Mouse (Mus musculus): ENCODE measurements around the gene Trafd1. TPM values are rescaled to one million over a fixed set of nuclear protein-coding genes. Genes with fewer than 3 reads are reported as not detected.

Trafd1 gene
- polyA plus RNA-seq, 1 experiment from 2014 or later, result 103 TPM

DNA sequence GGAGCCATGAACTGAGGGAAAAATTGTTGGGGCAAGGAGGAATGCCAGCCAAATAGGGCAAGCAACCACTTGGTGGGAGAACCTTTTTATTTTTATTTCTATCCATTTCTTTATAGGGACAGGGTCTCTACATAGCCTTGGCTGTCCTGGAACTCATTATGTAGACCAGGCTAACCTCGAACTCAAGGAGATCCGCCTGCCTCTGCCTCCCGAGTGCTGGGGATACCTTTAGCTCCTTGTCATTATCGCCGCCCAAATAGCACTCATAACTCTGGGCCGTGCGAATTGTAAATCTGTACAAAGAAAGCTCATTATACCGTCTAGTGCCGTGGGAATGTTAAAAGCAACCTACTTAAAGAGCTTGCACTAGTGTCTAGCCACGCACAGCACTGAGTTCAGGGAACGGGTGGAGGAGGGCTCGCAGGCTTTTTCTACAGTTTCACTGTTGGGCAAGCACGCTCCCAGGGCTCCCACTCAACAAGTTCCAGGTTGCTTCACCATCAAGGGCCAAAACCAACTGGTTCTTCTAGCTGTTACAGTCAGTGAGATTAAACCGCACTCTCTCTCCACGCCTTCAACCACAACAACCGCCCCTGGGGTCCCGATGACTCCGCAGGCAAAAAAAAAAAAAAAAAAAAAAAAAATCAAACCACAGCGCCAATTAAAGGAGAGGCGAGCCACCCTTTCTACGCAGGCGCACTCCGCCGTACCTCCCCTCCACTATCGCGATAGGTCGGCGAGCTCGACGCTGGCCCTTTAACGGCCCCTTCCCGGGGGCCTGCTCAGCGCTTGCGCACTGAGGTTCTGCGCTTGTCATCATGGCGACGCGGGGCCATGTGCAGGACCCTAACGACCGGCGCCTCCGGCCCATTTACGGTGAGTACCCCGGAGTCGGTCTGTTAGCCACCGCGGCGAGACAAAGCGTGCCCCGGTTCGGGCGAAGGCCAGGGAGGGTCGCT lies 12.0 kb upstream of the Trafd1 start, which contains the start of gene Naa25:
Gene Naa25 (plus strand): TSS at position 750 of the 959 bp plus-strand sequence.
- 9% methylated on average over 53 of the region's 53 CpGs for WGBS
- H3K36me3 ChIP-seq (replicated peaks), result 0 out of 2 replicates have a peak, but pooled peaks cover 8% of the 10 kb centered on the region

DNA sequence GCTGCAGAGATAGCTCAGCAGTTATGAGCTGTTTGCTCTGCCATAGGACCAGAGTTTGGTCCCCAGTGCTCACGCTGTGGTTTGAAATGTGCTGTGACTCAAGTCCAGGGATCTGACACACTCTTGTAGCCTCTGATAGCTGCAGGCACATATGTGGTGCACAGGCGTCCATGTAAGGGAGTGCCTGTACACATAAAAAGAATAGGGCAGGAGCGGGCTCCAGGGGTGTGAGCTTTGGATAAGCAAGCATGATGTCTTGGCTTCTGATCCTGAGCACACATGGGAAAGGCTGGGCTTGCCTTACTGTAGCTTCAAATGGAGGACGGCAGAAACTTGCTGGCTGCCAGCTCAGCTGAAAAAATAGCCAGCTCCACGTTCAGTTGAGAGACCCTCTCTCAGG lies 10.2 kb upstream of the Trafd1 start:
- Histone ChIP-seq H3K27me3 (no peaks in the 10 kb centered on the region), H3K4me1 (peaks cover 17% of the 10 kb centered on the region), H3K4me2 (no peak overlapping the region), H3K36me3 (replicated peaks) (no peaks in the 10 kb centered on the region), H3K9ac (no peak overlapping the region), H3K27ac (no peak overlapping the region), H3K9me3 (no peaks in the 10 kb centered on the region), H3K4me3 (replicated peaks) (no peak overlapping the region)
- no peak for ATAC-seq (ENCODE audit: low FRiP score)
- 86% methylated on average over 5 of the region's 5 CpGs for WGBS

More for the DNA sequence above, 12.0 kb upstream of the Trafd1 start, which contains the start of gene Naa25:
- peak within 1 kb of the TSS; percentile 86 for H3K27ac ChIP-seq
- H3K27me3 ChIP-seq, result no peaks in the 10 kb centered on the region
- H3K4me2 ChIP-seq, result peak within 1 kb of the TSS; percentile 95
- ATAC-seq (ENCODE audit: low FRiP score), result peak; percentile 97
- H3K4me1 ChIP-seq, result peaks cover 17% of the 10 kb centered on the region
- H3K9me3 ChIP-seq, result no peaks in the 10 kb centered on the region
- peak within 1 kb of the TSS; percentile 98 for H3K4me3 ChIP-seq (replicated peaks)
- H3K9ac ChIP-seq, result peak within 1 kb of the TSS; percentile 92

DNA sequence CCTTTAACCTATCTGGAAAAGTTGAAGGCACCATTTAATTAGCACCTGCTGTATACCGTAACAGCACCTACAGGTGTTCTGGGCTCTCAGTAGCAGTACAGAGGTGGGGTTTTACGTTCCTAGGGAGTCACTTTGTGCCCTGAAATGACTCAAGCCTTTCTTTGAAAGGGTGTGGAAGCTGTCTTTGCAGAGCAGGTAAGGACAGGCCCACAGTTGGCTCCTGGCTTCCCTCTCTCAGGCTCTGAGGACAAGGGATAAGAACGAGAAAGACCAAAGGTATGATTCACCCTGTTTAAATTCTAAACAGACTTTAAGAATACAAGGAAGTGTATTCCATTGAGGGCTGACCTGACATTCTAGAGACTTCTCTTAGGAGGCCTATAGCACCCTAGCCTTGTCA lies 8.0 kb upstream of the Trafd1 start:
- WGBS, result 79% methylated on average over 3 of the region's 3 CpGs
- Histone ChIP-seq H3K27ac (no peak overlapping the region), H3K36me3 (replicated peaks) (no peaks in the 10 kb centered on the region), H3K27me3 (peaks cover 5% of the 10 kb centered on the region; the same call in 1 of the 2 replicates), H3K4me2 (no peak overlapping the region), H3K4me1 (peaks cover 7% of the 10 kb centered on the region), H3K9me3 (no peaks in the 10 kb centered on the region), H3K9ac (no peak overlapping the region), H3K4me3 (replicated peaks) (no peak overlapping the region)
- no peak for ATAC-seq (ENCODE audit: low FRiP score)

DNA sequence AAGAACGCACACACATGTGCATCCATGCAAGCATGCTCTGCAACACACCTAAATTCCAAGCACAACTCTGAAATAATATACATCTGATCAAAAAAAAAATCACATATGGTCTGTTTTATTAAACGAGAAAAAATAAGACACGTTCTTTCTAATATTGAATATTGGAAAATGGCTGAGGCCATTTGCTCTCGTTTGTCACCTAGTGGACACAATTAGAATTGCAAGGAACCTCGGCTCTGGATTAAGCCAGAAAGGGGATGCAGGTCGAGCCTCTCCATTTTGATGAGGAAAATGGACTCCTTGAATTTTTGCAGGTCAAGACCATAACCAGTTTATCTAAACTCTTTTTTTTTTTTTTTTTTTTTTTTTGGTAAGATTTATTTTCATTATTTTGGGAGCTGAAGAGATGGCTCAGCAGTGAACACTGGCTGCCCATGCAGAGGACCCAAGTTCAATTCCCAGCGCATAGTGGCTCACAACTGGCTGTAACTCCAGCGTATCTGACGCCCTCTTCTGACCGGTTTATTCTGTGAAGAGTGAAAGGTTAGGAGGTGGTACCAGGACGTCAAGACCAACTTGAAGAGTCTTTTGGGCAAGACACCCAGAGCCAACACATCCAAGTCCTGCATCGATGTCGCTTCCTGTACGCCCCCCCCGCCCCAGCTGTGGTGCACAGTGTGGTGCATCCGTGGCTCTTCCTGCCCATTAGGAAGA lies 7.4 kb upstream of the Trafd1 start:
- Histone ChIP-seq H3K27me3 (peaks cover 5% of the 10 kb centered on the region; the same call in 1 of the 2 replicates), H3K4me3 (replicated peaks) (no peak overlapping the region), H3K4me2 (no peak overlapping the region), H3K4me1 (peaks cover 7% of the 10 kb centered on the region), H3K9ac (no peak overlapping the region), H3K9me3 (no peaks in the 10 kb centered on the region), H3K36me3 (replicated peaks) (no peaks in the 10 kb centered on the region), H3K27ac (no peak overlapping the region)
- WGBS, result 59% methylated on average over 16 of the region's 16 CpGs
- ATAC-seq (ENCODE audit: low FRiP score), result no peak

DNA sequence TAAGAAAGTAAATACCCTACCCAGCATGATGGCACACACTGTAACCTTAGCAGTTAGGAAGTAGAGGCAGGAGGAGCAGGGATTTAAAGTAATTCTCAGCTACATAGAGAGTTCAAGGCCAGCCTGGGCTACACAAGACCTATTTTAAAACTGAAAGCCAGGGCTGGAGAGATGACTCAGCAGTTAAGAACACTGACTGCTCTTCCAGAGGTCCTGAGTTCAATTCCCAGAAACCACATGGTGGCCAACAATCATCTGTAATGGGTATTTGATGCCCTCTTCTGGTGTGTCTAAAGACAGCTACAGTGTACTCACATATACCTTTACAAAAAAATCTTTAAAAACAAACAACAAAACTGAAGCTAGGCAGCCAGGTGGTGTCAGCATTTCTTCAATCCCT lies 4.3 kb upstream of the Trafd1 start:
- Histone ChIP-seq H3K27ac (no peak overlapping the region), H3K4me2 (no peak overlapping the region), H3K9me3 (no peaks in the 10 kb centered on the region), H3K27me3 (peaks cover 16% of the 10 kb centered on the region), H3K9ac (0 out of 2 replicates have a peak overlapping the region, but pooled peaks have one; percentile 7), H3K4me1 (peaks cover 11% of the 10 kb centered on the region), H3K4me3 (replicated peaks) (no peak overlapping the region), H3K36me3 (replicated peaks) (no peaks in the 10 kb centered on the region)
- no peak for ATAC-seq (ENCODE audit: low FRiP score)

DNA sequence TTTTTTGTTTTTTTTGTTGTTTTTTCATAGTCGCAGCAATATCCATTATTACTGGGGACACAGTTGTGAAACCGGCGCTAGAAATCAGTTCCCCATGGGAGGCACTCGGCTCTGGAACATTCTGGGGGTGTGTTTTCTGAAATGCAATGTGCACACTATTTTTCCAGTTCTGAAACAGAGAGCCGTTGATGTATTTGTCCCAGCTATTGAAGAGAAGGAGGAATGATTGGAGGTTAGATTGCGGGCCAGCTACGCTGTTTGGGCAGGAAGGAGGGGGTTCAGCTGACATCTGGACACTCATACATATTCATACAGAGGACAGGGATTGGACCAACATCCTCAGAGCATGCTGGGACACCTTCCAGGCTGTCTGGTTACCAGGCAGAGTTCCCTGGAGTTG lies 3.7 kb upstream of the Trafd1 start:
- 66% methylated on average over 7 of the region's 7 CpGs for WGBS
- peaks cover 16% of the 10 kb centered on the region for H3K27me3 ChIP-seq
- 0 out of 2 replicates have a peak overlapping the region, but pooled peaks have one; percentile 21 for H3K9ac ChIP-seq

DNA sequence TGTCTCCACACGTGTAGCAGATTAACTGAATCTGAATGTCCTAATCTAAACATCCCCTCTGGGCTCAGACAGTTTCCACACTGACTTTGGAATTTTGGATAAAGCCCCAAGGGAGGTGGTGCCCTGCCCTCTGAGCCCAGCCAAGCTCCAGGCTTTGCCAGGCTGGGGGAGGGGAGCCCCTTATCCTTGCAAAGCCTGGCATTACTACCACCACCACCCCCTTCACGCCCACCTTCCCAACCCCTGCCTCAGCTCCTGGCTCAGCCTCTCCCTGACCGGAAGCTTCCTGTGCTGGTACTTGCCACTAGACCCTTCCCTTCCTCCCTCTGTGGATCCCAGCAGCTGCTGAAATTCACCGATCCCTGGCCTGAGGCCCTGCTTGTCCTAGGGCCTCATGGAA lies 1.7 kb upstream of the Trafd1 start:
- Histone ChIP-seq H3K27ac (no peak overlapping the region), H3K36me3 (replicated peaks) (0 out of 2 replicates have a peak, but pooled peaks cover 5% of the 10 kb centered on the region), H3K27me3 (peaks cover 16% of the 10 kb centered on the region), H3K4me2 (no peak overlapping the region), H3K9me3 (no peaks in the 10 kb centered on the region), H3K9ac (no peak overlapping the region), H3K4me1 (peaks cover 22% of the 10 kb centered on the region), H3K4me3 (replicated peaks) (no peak overlapping the region)
- no peak for ATAC-seq (ENCODE audit: low FRiP score)
- 65% methylated on average over 4 of the region's 4 CpGs for WGBS

More for the DNA sequence above, 3.7 kb upstream of the Trafd1 start:
- Histone ChIP-seq H3K4me3 (replicated peaks) (no peak overlapping the region), H3K27ac (0 out of 2 replicates have a peak overlapping the region, but pooled peaks have one; percentile 25), H3K4me1 (peaks cover 16% of the 10 kb centered on the region), H3K4me2 (no peak overlapping the region), H3K36me3 (replicated peaks) (no peaks in the 10 kb centered on the region), H3K9me3 (no peaks in the 10 kb centered on the region)
- no peak for ATAC-seq (ENCODE audit: low FRiP score)

DNA sequence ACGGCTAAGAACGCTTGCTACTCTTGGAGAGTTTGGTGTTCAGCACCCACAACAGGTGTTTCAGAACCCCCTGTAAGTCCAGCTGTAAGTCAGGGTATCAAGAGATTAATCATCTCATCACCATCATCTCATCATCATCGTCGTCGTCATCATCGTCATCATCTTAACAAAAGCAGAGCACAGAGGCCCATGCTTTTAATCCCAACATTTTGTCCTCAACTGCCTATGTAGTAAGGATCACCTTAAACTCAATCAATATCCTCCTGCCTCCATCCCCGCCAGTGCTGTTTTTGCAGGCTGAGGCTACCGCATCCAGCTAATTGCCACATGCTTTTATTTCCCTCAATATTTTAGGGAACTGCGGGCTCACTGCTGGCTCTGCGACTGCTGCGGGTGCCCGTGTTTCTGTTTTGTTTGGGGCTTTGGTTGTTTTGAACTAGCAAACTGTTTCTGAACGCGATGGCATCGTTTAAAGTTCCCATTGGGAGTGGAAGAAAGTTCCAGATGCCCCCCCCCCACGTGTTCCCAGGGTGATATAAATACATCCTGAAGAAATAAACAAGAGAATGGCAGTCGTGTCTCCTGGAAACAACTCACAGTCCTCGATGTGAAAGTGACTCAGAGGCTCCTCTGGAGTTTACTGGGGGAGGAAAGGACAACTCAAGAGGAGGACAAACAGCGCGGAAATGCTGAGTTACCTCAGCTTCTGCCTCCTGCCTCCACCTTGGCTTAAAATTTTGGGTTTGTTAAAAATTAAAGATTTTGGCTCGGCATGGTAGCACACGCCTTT lies 883 bp upstream of the Trafd1 start:
- Histone ChIP-seq H3K4me2 (peak overlapping the region; percentile 71), H3K9me3 (no peaks in the 10 kb centered on the region), H3K4me1 (peaks cover 22% of the 10 kb centered on the region), H3K4me3 (replicated peaks) (peak overlapping the region; percentile 85), H3K36me3 (replicated peaks) (peaks cover 13% of the 10 kb centered on the region), H3K27ac (no peak overlapping the region), H3K27me3 (peaks cover 16% of the 10 kb centered on the region), H3K9ac (peak overlapping the region; percentile 40; the same call in 1 of the 2 replicates)
- WGBS, result 34% methylated on average over 22 of the region's 22 CpGs
- ATAC-seq (ENCODE audit: low FRiP score), result no peak

DNA sequence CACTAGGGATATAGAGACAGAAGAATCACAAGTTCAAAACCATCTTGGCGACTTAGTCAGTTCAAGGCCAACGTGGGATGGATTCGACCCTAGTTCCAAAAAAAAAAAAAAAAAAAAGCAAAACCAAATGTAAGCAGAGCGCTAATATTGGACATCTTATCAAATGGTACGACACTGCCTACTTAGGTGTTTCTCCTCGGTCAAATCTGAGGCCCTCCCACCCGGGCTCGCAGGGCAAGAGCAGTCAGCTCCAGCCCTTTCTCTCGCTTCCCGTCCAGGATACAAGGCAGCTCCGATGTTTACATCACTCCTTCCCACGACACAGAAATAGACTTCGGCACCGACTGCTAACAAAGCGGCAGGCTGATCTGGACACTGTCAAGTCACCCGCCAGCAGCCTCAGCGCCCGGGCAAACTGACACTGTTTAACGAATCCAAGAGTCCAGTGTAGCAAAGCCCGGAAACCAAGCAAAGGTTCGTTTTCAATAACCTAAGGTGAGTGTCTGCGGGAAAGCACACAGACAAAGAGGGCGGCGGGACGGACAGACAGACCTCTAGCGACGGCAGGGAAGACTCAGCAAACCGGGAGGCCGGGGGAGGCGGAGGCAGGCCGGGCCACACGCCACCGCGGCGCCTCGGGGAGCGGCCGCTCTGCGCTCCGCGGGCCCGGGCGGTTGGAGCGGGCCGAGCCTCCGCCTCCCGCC lies 523 bp downstream of the Trafd1 start:
- Histone ChIP-seq H3K4me2 (peak overlapping the region; percentile 71), H3K4me3 (replicated peaks) (peak overlapping the region; percentile 85), H3K27ac (peak overlapping the region; percentile 85), H3K36me3 (replicated peaks) (peaks cover 26% of the 10 kb centered on the region), H3K4me1 (peaks cover 22% of the 10 kb centered on the region), H3K27me3 (peaks cover 16% of the 10 kb centered on the region), H3K9me3 (peaks cover 6% of the 10 kb centered on the region; the same call in 1 of the 2 replicates), H3K9ac (peak overlapping the region; percentile 84)
- ATAC-seq (ENCODE audit: low FRiP score), result peak; percentile 71
- 3% methylated on average over 38 of the region's 47 CpGs for WGBS

DNA sequence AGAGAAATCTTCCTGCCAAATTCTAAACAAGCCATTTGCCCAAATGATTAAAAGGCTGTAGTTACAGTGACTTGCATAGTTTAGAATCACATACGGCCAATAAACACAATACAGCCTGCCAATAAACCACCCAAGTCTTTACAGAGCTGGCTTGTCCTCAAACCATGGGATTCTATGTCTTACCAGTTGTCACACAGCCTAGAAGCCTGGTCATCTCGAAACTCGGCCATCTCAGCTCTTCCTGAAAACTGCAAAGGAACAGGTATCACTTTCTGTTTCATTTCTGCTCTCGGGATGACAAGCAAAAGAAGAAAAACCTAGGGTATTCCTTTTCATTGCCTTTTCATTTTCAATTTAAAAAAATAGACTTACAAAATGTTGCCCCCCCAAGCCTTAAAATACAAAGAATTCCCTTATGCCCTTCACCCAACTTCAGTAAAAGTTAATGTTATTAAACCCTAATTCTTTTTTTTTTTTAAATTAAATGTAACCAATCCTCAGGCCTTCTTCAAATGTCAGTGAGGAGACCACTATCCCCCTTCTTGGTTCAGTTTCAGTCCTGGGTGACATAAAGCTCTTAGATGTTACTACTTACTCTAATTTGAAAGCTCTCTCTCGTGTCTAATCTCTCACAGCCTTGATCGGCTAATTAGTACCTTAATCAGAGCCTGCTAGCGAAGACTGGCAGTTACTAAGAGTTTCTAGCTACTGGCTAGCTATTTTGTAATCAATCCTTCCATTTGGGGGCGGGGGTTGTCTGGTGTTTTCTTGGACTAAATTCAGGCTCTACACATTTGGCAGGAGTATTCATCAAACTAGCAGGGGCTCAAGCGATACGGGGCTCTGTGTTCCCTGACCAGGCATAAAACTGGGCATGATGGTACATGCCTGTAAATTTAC lies 1.3 kb downstream of the Trafd1 start:
- no peak overlapping the region for H3K27ac ChIP-seq
- no peak for ATAC-seq (ENCODE audit: low FRiP score)

More for the DNA sequence above, 1.3 kb downstream of the Trafd1 start:
- Histone ChIP-seq H3K4me1 (peaks cover 17% of the 10 kb centered on the region), H3K9me3 (peaks cover 6% of the 10 kb centered on the region; the same call in 1 of the 2 replicates), H3K4me2 (peak overlapping the region; percentile 71), H3K36me3 (replicated peaks) (peaks cover 34% of the 10 kb centered on the region), H3K4me3 (replicated peaks) (peak overlapping the region; percentile 85), H3K27me3 (peaks cover 11% of the 10 kb centered on the region), H3K9ac (peak overlapping the region; percentile 84)
- WGBS, result 49% methylated on average over 10 of the region's 10 CpGs

Measured in forebrain, embryonic 12.5 days (tissue).